Mouse (Mus musculus) cortical plate, adult 2 months (tissue): Measurements from ENCODE around the gene Cul1. TPM values are rescaled to one million over a fixed set of nuclear protein-coding genes. Genes with fewer than 3 reads are reported as not detected.

Experiments used
- H3K27ac ChIP-seq: fragments of 200-500 bp; 2 replicates; pipeline ENCODE4 v1.5.1; 2012; ENCODE audit warnings: low read length, control low read depth, inconsistent platforms; ENCODE audit not compliant: insufficient read depth
- H3K4me1 ChIP-seq: fragments of 200-500 bp; 2 replicates; pipeline ENCODE4 v1.6.1; 2011; ENCODE audit warnings: low read length; ENCODE audit not compliant: control insufficient read depth, insufficient read depth
- H3K4me3 ChIP-seq: fragments of 200-500 bp; 2 replicates; pipeline ENCODE4 v1.5.1; 2011; ENCODE audit warnings: mild to moderate bottlenecking, low read length, control low read depth; ENCODE audit not compliant: insufficient read depth
- CTCF ChIP-seq: fragments of 200-500 bp; IDR thresholded peaks from 2 replicates; pipeline ENCODE4 v1.5.1; 2011; ENCODE audit warnings: mild to moderate bottlenecking, control low read depth, low read length; ENCODE audit not compliant: insufficient read depth; ENCODE audit errors: extremely low read depth
- POLR2A ChIP-seq: fragments of 200-500 bp; IDR thresholded peaks from 2 replicates; pipeline ENCODE4 v1.6.1; 2011; ENCODE audit warnings: mild to moderate bottlenecking, low read length, control low read depth; ENCODE audit not compliant: insufficient read depth; ENCODE audit errors: extremely low read depth
- polyA plus RNA-seq: library from polyadenylated mRNA; depleted of rRNA; stranded (reverse); fragments of >200 nt; gene quantifications from 2 replicates; pipeline ENCODE4 v1.2.3, GENCODE M21; 2012

Cul1 gene
- polyA plus RNA-seq, 1 experiment = 106 TPM

DNA sequence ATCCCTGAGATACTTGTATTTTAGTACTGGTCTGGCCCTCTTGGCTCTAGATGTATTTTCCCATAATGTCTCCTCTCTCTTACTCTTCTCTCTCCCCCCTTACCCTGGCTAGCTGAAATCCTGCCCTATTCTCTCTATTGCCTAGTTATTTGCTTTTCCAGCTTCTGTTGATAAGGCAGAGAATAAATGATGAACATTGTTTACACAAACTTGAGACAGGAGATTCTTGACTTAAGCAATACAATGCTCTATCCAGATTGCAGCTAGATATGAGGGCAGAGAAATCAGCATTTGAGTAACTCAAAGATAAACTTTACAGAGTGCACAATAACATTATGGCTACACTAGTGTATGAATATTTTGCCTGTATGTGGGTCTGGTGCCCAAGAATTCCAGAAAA is 16.6 kb downstream of the Cul1 start:
- Histone ChIP-seq H3K4me3 (no peak overlapping the region), H3K4me1 (no peaks in the 10 kb centered on the region; the same call in 1 of the 2 replicates), H3K27ac (no peak overlapping the region)
- no peak for TF ChIP-seq CTCF
- TF ChIP-seq POLR2A = no peak

DNA sequence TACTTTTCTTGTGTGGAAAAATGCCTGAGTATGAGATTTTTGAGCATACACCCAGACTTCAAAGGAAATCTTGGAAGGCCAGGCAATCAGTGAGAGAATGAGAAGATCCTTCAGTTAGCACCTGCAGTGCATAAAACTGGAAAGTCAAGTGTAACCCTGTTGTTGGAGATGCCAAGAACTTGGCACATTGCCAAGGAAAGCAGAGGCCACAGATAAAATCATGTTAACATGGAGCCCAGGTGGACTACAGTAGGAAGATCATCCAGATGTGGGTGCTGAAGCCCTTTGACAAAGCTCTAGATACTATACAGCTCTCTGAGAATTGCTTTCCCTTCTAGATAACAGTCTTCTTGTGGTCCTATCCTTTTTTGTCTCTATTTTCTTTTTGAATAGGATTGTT is 19.2 kb downstream of the Cul1 start:
- TF ChIP-seq POLR2A = no peak
- H3K4me1 ChIP-seq = no peaks in the 10 kb centered on the region; the same call in 1 of the 2 replicates
- H3K4me3 ChIP-seq = no peak overlapping the region
- no peak overlapping the region; the same call in 1 of the 2 replicates for H3K27ac ChIP-seq

DNA sequence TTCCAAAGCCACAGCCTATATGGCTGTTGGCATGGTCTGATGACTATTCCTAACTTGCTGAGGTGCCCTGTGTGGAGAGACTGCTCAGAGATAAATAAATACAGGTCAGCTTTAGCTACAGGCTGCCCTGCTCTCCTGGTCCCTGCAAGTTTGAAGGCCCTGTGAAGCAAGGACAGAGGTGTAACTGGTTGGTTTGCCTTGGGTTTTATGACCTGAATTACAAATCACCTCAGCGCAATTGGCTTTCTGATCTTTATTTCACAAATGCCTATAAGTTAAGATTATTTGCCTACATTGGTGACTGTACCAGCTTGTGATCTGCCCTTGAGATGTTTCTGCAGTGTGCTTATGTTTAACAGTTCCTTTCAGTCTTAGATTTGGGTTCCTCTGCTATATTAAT is 28.8 kb downstream of the Cul1 start:
- H3K4me3 ChIP-seq = no peak overlapping the region
- H3K4me1 ChIP-seq = peaks cover 3% of the 10 kb centered on the region
- no peak overlapping the region for H3K27ac ChIP-seq
- TF ChIP-seq POLR2A = no peak

GRCm38 (mm10) chr6:47494562-47494961 is 41.4 kb downstream of the Cul1 start:
- Histone ChIP-seq H3K4me3 (no peak overlapping the region), H3K27ac (no peak overlapping the region), H3K4me1 (no peaks in the 10 kb centered on the region)
- no peak for TF ChIP-seq CTCF
- no peak for TF ChIP-seq POLR2A

- Histone ChIP-seq H3K4me1 (no peaks in the 10 kb centered on the region), H3K4me3 (no peak overlapping the region), H3K27ac (no peak overlapping the region)
- TF ChIP-seq POLR2A = no peak
- no peak for TF ChIP-seq CTCF
Observed at GRCm38 (mm10) chr6:47520030-47520429, 66.8 kb downstream of the Cul1 start.

GRCm38 (mm10) chr6:47522431-47522830 is 69.2 kb downstream of the Cul1 start:
- Histone ChIP-seq H3K27ac (no peak overlapping the region), H3K4me3 (no peak overlapping the region), H3K4me1 (no peaks in the 10 kb centered on the region)
- TF ChIP-seq CTCF (no peak), POLR2A (no peak)

DNA sequence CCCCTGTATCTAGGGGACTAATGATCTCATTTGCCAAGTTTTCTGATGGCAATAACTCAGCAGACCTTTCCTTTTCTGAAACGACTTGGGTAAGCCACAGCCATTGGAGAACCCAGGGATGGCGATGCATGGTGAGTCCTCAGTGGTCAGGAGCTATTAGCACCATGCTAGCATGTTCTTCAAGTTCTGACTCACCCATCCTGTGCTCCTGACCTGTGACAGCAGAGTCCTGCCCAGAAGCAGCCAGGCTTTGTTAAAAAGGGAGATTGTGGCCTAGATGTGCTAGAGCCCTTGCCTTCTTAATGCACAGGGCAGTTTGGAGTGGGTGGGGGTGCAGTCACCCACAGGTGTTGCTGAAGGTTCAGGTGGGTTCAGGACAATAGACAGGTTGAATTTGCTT is 71.8 kb downstream of the Cul1 start:
- Histone ChIP-seq H3K4me3 (no peak overlapping the region), H3K27ac (no peak overlapping the region), H3K4me1 (no peaks in the 10 kb centered on the region)
- TF ChIP-seq POLR2A = no peak
- no peak for TF ChIP-seq CTCF

DNA sequence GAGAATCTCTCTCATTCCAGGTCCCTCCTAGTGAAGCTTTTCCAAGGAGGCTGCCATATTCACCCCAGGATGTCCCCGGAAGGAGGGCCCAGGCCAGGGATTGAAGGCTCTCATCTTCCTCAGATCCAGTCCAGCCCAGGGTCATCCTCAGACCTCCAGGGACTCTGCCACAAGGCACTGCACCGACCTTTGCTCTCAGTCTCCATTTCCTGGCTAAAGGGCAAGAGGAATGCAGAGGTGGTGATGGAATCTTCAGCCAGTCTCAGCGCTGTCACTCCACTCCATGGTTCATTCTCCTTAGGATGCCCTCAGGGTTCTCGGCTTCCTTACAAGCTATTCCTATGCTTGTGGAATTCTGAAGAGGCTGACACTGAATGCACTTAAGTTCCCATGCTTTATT is 73.2 kb downstream of the Cul1 start:
- Histone ChIP-seq H3K4me1 (no peaks in the 10 kb centered on the region), H3K4me3 (no peak overlapping the region), H3K27ac (no peak overlapping the region)
- TF ChIP-seq CTCF (no peak), POLR2A (no peak)

- no peak overlapping the region for H3K4me3 ChIP-seq
- no peaks in the 10 kb centered on the region for H3K4me1 ChIP-seq
- no peak for TF ChIP-seq CTCF
- TF ChIP-seq POLR2A = no peak
- H3K27ac ChIP-seq = no peak overlapping the region
Observed at GRCm38 (mm10) chr6:47527129-47527528, 73.9 kb downstream of the Cul1 start.

GRCm38 (mm10) chr6:47527655-47528054 is 74.5 kb downstream of the Cul1 start:
- no peak overlapping the region for H3K27ac ChIP-seq
- no peaks in the 10 kb centered on the region for H3K4me1 ChIP-seq
- no peak for TF ChIP-seq CTCF
- TF ChIP-seq POLR2A = no peak
- no peak overlapping the region for H3K4me3 ChIP-seq

DNA sequence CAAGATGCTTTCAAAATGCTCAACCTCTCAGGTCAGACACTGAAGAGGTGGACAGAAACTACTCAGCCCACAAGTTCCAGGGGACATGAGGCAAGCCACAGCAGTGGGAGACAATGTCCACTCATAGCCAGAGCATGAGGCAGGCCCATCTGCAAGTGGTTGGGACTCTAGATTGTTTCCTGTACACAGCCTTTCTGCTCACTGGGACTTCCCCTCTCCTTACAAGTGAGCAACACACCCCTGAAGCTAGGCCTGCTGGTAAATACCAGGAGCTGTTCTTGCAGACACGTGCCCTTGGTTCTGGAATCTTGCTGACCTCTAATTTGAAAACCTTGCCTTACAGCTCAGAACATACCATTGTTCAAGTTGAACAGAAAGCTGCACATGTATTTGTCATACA is 79.3 kb downstream of the Cul1 start:
- Histone ChIP-seq H3K4me1 (no peaks in the 10 kb centered on the region), H3K27ac (no peak overlapping the region), H3K4me3 (no peak overlapping the region)
- TF ChIP-seq CTCF (no peak), POLR2A (no peak)

GRCm38 (mm10) chr6:47535333-47535732 is 82.1 kb downstream of the Cul1 start:
- TF ChIP-seq CTCF = no peak
- TF ChIP-seq POLR2A = no peak
- Histone ChIP-seq H3K4me3 (no peak overlapping the region), H3K27ac (no peak overlapping the region), H3K4me1 (no peaks in the 10 kb centered on the region)
